Mouse (Mus musculus): ENCODE results near the gene Dab1. TPM values are rescaled to one million over a fixed set of nuclear protein-coding genes. Genes with fewer than 3 reads are reported as not detected.

The Dab1 gene
- total RNA-seq, 4 experiments from 2014 or later, result 133 to 154 (median 143) TPM

GRCm38 (mm10) chr4:104570523-104570922, 951.4 kb downstream of the Dab1 start:
- no peak for DNase-seq (ENCODE audit: low spot score in 2 of 2)

- DNase-seq (ENCODE audit: low spot score in 2 of 2), result no peak
These were observed 953.3 kb downstream of the Dab1 start for GRCm38 (mm10) chr4:104572440-104572839.

GRCm38 (mm10) chr4:104573419-104573818, 954.3 kb downstream of the Dab1 start:
- DNase-seq (ENCODE audit: low spot score in 2 of 2), result no peak

- DNase-seq (ENCODE audit: low spot score in 2 of 2), result no peak
These were observed 959.2 kb downstream of the Dab1 start for GRCm38 (mm10) chr4:104578370-104578769.

- no peak for DNase-seq (ENCODE audit: low spot score in 2 of 2)
These were observed 960.9 kb downstream of the Dab1 start for GRCm38 (mm10) chr4:104579946-104580544.

- DNase-seq (ENCODE audit: low spot score in 2 of 2), result no peak
These were observed 963.6 kb downstream of the Dab1 start for GRCm38 (mm10) chr4:104582726-104583125.

- no peak for DNase-seq (ENCODE audit: low spot score in 2 of 2)
These were observed 968.7 kb downstream of the Dab1 start for GRCm38 (mm10) chr4:104587826-104588225.

GRCm38 (mm10) chr4:104596936-104597335, 977.8 kb downstream of the Dab1 start:
- DNase-seq (ENCODE audit: low spot score in 2 of 2), result no peak

GRCm38 (mm10) chr4:104597490-104598465, 978.6 kb downstream of the Dab1 start:
- DNase-seq (ENCODE audit: low spot score in 2 of 2), result no peak

- no peak for DNase-seq (ENCODE audit: low spot score in 2 of 2)
These were observed 983.6 kb downstream of the Dab1 start for GRCm38 (mm10) chr4:104602804-104603203.

GRCm38 (mm10) chr4:104604298-104604697, 985.1 kb downstream of the Dab1 start:
- no peak for DNase-seq (ENCODE audit: low spot score in 2 of 2)

GRCm38 (mm10) chr4:104606881-104607280, 987.7 kb downstream of the Dab1 start:
- no peak for DNase-seq (ENCODE audit: low spot score in 2 of 2)

GRCm38 (mm10) chr4:104607636-104608035, 988.5 kb downstream of the Dab1 start:
- DNase-seq (ENCODE audit: low spot score in 2 of 2), result no peak

GRCm38 (mm10) chr4:104619452-104619851, 1000.3 kb downstream of the Dab1 start:
- DNase-seq (ENCODE audit: low spot score in 2 of 2), result no peak

GRCm38 (mm10) chr4:104625316-104625715, 1006.2 kb downstream of the Dab1 start:
- no peak for DNase-seq (ENCODE audit: low spot score in 2 of 2)

GRCm38 (mm10) chr4:104628708-104629107, 1009.5 kb downstream of the Dab1 start:
- no peak for DNase-seq (ENCODE audit: low spot score in 2 of 2)

GRCm38 (mm10) chr4:104637016-104637415, 1017.9 kb downstream of the Dab1 start:
- no peak for DNase-seq (ENCODE audit: low spot score in 2 of 2)

GRCm38 (mm10) chr4:104640617-104641016, 1021.5 kb downstream of the Dab1 start:
- no peak for DNase-seq (ENCODE audit: low spot score in 2 of 2)

GRCm38 (mm10) chr4:104642761-104643469, 1023.8 kb downstream of the Dab1 start:
- DNase-seq (ENCODE audit: low spot score in 2 of 2), result peak in 1 of 2 experiments; percentile 67

- peak; percentile 67 to 73 for DNase-seq (ENCODE audit: low spot score in 2 of 2)
These were observed 1024.6 kb downstream of the Dab1 start for GRCm38 (mm10) chr4:104643534-104644356.

- DNase-seq (ENCODE audit: low spot score in 2 of 2), result no peak
These were observed 1025.1 kb downstream of the Dab1 start for GRCm38 (mm10) chr4:104644357-104644630.

All from layer of hippocampus, adult 8-10 months (tissue).